Mouse (Mus musculus): Measurements from ENCODE around the gene Hectd4.

The Hectd4 gene

DNA sequence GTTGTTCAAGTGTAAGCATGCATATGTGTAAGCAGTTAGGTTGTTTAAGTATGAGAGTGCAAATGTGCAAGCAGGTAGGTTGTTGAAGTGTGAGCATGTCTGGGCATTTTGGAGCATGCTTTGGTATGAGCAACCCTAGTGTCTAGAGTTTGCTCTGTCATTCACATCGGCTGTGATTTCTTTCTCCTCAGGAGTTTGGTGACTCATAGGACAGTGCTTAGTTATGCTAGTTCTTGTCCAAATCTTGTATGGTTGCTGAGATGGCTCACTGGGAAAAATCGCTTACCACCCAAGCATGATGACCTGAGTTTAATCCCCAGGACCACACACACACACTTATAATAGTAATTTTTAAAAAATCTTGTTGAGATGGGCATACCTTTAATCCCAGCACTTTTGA, 67.2 kb downstream of the Hectd4 start:
- no peak for DNase-seq (ENCODE audit: low read depth, low spot score)

DNA sequence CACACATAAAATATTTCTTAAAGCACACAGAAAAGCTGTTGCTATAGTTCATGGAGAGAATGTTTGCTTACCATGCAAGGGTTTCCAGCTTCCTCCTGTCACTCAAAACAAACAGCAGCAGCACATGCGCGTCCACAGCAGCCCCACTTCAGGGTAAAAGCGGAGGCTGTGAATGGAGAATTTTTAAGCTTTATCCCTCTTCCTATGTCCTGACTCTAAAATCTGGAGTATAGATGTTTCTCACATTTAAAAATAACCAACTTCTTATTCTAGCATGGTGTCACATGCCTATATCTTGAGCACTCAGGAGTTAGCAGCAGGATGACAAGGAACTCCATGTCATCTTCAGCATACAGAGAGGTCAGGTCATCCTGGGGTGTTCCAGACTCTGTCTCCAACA, 70.3 kb downstream of the Hectd4 start:
- DNase-seq (ENCODE audit: low read depth, low spot score), result no peak

DNA sequence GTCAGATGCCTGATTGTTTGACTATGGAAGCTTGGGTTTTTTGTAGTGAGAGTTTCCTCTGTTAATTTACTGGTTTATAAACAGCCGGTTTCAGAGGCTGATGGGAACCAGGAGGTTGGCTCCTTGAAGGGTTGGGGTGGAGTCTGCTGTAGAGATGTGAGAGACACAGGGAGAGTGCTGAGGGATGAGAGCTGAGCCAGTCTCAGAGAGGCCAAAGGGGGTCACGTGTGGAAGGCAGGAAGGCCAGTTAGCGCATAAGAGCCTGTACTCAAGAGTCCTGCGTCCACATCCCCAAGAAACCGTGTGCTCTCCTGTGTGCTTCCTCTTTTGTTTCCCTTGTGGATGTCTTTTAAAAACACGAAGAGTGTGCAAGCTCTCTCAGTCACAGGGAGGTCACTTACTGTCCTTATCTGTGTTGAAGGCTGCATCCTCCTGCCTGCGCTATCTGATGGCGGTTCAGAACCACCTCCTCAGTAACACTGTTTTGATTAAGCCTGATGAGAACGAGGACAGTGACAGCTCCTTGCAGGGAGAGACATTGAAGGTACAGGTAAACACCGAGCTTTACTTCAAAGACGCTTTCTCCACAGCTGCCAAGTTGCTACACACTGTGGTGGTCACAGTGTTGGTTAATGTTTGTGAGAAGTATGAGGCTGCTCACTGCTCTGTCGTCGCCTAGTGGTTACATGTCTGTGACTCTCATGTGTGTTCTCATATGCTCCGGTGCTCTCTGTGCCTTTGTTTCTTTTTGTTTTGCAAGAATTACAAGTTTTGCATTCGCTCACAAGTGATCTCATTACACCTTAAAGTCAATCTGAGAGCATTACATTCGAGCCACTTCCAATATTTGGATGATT, 72.5 kb downstream of the Hectd4 start:
- no peak for DNase-seq (ENCODE audit: low read depth, low spot score)

DNA sequence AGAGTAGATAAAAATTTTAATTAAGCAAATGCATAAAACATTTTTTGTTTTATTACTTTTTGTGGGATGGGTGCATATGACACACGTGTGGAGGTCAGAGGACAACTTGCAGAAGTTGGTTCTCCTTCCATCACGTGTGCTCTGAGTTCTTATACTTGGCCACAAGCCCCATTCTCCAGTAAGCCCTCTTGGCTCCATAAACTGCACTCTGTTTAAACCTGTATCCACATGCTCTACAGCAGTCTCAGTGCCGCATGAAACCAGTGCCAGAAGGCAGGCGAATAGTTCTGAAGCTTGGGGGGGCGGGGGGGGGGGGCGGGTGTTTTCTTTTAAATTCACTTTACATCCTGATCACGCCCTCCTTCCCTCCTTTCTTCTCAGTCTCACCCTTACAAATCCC, 85.0 kb downstream of the Hectd4 start:
- no peak for DNase-seq (ENCODE audit: low read depth, low spot score)

DNA sequence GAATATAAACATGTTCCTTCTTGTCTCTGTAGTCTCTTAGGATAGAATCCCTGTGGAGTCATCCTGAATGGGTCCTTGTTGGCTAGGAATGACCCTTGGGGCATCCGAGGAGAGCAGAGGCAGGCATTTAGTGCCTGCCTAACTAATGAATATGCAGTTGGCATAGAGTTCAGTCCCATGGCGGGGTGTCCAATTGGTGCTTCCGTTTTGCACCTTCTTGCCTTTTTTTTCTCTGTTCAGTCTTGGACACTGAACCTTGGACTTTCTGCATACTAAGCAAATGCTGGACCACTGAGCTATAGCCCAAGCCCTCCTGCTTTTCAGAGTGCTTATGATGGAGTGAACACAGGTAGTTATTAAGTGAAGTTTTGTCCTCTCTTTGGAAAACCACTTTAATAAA, 87.6 kb downstream of the Hectd4 start:
- no peak for DNase-seq (ENCODE audit: low read depth, low spot score)

DNA sequence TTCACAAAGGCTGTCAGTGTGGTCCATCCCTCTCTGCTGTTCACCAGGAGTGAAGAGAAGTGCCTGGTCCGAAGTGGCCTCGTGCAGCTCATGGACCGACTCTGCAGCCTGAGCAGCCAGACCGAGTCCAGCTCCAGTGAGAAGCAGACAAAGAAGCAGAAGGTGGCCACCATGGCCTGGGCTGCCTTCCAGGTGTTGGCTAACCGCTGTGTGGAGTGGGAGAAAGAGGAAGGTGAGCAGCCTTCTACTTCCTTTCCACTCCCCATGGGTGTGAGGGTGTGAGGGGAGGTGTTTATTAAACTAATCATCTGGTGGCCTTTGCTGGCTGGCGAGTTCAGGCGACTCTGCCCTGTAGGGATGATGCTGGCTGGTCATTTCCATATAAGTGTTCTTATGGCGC, 91.6 kb downstream of the Hectd4 start:
- DNase-seq (ENCODE audit: low read depth, low spot score), result no peak

DNA sequence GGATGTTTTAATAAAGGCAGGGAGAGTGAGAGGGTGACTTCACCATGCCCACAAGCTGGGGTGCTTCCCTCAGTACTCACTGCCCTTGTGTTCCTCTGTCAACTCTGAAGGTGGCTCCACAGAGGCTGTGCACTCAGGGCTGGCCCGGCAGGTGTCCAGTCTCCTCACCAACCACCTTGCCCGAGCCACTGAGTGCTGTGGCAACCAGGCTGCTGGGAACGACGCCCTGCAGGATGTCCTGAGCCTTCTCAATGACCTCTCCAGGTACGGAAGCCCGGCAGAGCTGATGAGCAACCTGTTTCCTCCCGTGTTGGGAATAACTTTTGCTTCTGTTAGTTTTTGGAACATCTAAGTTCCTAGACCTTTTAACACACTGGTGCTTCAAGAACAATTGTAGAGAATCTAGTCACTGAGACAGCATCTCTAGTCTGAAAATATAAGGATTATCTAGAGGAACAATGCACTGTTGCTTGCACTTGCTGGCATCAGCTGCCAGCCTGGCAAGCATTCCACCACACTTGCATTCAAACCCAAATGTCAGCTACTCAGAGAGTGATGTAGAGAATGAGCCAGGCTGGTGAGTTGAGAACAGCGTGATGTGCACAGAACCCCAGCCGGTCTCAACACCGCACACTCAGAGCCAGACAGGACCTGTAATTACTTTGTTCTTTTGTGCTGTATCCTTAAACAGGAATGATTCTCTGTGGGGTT, 93.9 kb downstream of the Hectd4 start:
- no peak for DNase-seq (ENCODE audit: low read depth, low spot score)

DNA sequence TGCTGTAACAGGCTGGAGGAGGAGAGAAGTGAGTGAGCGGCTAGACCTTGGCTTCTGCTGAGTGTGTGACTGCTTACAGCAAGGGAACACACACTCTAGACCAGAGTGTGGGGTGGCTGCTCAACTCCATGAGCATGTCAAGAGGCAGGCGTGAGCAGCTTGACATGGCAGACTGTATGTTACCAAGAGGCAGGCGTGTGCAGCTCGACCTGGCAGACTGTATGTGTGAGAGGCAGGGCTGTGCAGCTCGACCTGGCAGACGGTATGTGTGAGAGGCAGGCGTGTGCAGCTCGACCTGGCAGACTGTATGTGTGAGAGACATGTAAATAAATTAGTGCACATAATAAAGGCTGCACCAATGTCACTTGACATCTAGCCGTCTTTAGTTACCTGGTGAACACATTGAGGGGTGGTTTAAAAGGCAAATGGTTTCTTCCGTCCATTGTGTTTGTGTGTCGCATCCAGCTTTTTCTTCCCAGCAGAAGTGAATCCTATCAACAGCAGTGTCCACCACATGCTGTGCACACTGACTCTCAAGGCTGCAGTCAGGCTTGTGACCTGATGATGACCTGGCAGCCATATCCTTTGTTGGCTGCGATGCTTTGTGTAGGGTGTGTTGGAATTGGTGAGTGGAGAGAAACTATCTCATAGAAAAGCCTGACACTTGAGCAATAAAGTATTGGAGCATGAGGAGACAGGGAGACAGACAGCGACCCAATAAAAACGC, 106.2 kb downstream of the Hectd4 start:
- no peak for DNase-seq (ENCODE audit: low read depth, low spot score)

DNA sequence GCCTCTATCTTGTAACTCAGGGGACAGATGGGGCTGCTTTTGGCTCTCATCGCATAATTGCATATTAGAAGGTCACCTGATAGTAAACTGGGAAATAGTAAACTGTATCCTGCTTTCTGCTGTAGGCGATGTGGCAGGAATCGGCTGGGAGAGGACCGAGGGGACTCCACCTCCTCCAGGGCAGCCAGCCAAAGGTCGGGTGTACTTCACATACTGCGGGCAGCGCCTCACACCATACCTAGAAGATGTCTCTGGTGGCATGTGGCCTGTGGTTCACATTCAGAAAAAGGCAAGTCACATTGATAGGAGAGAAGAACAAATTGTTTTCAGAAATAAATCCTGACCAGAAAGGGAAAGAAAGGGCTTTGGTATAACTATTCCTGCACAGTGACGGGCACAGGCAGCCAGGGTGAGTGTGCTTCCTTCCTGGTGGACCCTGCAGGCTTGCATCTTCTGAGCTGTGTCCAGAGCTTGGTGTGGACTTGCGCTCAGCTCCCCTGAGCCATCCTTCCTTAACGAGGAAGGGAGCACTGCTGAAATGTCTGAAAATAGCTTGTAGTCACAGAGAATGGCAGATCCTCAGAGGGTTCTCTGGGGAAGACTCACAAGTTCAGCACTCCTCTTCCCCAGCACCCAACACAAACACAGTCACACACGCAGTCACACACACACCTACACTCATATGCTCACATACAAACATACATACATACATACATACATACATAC, 109.5 kb downstream of the Hectd4 start:
- no peak for DNase-seq (ENCODE audit: low read depth, low spot score)

DNA sequence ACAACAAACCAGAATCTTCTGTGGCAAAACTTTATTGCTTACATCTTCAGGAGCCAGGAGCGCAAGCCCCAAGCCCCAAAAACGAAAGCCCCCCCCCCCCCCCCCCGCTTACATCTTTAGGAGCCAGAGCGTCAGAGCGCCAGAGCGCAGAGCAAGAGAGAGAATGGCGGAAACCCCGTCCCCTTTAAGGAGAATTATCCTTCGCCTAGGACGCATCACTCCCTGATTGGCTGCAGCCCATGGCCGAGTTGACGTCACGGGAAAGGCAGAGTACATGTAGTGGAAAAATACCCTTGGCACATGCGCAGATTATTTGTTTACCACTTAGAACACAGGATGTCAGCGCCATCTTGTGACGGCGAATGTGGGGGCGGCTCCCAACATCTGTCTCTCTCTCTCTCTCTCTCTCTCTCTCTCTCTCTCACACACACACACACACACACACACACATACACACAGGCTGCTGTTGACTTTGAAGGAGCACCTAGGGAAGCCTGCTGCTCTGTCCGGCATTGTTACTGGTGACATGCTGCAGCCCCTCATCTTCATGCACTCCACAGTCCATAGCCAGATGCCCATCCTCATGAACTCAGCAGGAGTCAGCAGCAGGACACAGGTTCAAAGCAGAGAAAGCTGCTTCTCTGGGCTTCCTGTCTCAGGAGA, 110.3 kb downstream of the Hectd4 start:
- DNase-seq (ENCODE audit: low read depth, low spot score), result peak; percentile 8

DNA sequence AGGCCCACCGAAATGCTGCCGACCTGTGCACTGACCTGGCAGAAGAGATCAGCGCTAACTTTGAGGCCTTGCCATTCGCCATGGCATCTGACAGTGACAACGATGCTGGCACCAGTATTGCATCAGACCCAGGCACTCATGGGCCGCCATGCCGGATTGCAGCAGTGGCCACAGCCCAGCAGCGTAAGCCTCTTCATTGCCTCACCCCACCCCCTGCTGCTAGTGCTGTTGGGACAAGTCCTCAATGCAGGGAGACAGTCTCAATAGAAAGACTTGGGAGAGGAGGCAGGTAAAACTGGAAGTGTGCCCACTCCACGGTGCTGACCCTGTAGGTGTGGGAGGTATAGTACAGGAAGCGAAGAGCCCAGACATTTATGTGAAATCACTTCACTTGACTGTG, 111.7 kb downstream of the Hectd4 start:
- DNase-seq (ENCODE audit: low read depth, low spot score), result no peak

DNA sequence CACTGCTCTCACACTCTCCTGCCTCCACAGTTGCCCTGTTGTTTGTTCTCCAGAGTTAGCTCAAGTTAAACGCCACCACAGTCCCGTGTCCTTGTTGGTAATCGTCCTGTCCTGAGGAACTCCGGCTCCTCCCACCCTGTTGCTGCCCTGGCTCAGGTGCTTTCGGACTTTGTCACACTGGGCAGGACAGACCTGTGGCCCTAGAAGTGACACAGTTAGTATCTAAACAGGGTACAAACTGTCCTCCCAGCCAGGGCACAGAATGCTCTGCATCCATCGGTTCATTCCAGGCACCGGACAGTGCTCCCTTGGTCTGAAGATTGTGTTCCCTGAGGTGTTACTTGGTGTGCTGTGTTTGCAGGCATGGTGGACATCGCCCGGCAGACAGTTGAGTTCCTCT, 114.0 kb downstream of the Hectd4 start:
- no peak for DNase-seq (ENCODE audit: low read depth, low spot score)

DNA sequence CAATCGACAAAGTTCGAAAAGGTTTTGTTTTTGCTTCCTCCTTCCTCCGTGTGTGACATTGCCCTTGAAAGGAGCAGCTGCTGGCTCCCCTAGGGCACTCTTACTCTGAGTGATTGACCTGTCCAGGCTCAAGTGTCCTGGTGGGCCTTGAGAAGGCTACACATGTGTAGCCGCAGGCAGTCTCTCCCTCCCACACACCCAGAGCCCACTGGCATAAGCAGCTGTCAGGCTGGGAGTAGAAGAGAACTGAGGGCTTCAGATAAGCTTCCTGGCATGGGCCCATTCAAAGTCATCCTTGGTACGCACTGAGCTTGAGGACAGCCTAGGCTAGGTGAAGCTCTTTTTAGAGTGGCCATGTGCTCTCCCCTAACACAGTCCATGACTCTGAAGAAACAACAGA, 114.4 kb downstream of the Hectd4 start:
- no peak for DNase-seq (ENCODE audit: low read depth, low spot score)

DNA sequence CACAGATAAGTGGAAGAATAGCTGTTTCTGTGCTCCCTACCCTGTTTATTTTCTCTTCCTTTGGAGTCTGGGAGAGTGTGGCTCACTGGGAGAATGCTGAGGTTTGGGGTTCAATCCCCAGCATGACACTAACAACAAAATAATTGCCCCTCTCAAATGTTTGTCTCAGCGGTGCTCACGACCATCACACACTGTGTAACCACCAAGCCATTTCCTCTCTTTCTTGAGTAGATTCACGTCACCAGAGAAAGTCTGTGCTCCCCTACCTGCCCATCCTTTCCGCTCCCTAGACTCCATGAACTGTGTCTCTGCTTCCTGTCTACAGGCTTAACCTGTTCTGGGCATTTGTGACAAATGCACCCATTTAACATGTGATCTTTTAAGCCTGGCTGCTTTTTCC, 115.4 kb downstream of the Hectd4 start:
- no peak for DNase-seq (ENCODE audit: low read depth, low spot score)

DNA sequence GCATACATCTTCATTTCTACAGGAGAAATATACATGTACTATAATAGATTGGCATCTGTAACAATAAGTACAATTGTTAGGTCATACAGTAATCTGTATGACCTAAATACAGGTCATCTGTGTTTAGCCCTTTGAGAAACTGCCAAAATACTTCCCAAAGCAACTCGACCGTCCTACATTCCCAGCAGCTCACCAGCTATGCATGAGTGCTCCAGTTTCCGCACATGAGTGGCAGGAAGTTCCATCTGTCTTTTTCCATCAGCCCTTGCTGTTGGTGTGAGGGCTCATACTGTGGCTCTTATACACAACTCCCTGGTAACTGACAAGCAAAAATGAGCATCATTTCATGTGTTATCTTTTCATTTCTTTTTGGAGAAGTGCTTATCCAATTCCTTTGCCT, 116.0 kb downstream of the Hectd4 start:
- peak; percentile 20 for DNase-seq (ENCODE audit: low read depth, low spot score)

DNA sequence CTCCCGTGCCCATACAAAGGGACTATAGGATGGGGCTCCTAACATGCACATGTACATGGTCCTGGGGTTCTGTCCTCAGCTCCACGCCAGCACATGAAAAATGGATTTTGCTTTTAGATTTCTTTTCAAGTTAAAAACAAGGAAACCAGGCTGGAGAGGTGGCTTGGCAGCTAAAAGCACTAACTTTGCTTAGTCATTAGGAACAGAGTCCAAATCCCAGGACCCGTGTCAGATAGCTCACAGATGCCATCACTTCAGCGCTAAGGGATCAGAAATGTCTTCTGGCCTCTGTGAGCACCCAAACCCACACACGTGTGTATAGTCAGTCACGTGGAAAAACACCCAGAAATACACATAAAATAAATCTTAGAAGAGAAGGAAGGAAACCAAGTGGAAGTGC, 116.8 kb downstream of the Hectd4 start:
- DNase-seq (ENCODE audit: low read depth, low spot score), result no peak

DNA sequence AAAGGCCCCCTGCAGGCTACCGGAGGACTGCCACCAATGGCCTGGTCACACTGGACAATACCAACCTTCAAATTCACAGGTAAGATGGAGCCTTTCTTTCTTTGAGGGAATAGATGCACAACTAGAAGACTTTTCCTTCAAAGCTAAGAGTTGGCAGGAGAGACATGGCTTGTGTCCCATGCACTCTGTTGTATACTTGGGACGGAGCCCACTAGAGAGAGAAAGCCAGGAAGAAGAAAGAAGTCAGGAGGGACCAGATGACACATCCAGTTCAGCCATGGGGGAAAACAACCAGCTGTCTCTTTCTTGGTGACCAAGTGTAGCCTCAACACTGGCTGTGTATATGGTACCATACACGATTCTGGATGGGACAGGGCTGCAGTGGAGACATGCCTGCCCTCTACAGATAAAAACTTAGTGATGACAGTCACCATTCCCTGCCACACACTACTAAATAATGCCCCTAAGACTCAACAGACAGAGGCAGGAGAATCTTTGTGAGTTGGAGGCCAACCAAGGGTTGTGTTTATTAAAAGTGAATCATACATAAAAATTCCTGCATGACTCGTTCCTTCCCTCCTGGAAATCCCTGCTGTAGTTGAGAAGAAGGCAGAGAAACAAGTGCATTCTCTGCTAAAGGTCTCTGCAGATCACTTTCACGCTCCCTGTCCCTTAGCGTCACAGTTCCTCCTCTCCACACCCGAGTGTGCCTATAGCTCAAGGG, 119.7 kb downstream of the Hectd4 start:
- no peak for DNase-seq (ENCODE audit: low read depth, low spot score)

DNA sequence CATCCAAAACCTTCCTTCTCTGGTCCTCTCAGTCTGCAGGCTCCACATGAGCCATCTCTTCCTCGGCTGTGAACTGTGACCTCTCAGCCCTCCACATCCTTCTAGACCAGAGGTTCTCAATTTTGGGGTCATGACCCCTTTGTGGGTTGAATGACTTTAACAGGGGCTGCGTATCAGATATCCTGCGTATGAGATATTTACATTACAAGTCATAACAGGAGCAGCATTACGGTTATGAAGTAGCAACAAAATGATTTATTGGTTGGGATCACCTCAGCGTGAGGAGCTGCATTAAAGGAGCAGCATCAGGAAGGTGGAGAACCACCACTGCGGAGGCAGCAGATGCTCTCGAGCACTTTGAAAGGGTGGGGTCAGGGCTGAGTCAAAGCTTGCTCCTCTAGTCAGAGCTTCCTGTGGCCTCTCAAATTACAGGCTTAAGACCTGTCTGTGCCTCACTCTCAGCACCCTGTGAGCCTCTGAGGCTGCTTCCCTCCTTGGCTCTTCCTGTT, 121.0 kb downstream of the Hectd4 start:
- no peak for DNase-seq (ENCODE audit: low read depth, low spot score)

DNA sequence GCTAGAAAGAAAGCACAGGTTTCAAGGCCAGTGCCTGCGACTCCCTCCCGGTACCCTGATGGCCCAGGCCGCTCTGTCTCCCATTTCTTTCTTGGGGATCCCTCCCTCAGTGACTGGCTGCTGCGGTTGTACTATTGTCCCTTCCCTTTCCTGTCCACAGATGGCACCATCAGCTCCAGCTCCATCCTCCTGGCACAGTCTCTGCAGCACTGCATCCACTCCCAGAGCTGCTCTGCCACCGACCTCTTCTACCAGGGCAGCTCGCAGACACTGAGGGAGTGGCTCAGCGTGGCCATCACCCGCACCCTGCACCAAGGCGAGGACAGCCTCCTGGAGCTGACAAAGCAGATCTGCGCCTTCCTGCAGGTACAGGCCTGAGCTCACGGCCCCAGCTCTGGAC, 122.5 kb downstream of the Hectd4 start:
- no peak for DNase-seq (ENCODE audit: low read depth, low spot score)

DNA sequence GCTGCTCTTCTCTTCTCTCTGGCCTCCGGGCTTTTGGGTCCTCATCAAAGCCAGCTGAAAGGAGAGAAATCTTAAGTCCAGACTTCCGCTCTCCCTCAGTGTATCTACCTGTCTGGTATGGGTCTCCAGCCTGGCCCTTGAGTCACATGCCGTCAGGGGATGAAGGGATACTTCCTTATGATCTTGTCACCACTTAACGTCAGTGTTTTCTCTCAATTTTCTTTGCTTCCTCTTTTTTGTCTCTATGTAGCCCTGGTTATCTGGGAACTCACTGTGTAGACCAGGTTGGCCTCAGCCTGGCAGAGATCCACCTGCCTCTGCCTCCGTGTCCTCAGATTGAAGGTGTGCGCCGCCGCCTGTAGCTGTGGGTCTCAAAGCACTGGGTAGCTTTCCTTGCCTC, 124.0 kb downstream of the Hectd4 start:
- DNase-seq (ENCODE audit: low read depth, low spot score), result no peak

DNA sequence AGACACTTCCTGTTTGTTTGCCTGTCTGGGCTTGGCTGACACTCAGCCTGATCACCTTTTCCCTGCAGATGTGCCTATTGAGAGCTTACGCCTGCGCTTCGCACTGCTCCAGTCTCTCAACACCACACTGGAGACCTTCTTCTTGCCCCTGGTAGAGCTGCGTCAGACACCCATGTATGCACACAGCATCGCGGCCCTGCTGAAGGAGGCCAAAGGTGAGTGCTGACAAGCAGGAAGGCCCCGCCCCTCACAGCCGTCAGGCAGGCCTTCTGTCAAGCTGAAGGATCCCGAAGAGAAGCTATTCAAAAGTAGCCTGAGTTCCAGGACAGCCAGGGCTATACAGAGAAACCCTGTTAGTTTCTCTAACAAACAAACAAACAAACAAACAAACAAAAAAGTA, 139.2 kb downstream of the Hectd4 start:
- DNase-seq (ENCODE audit: low read depth, low spot score), result no peak

Data from retina, adult 2 months (tissue).